Mouse (Mus musculus) hindbrain, embryonic 15.5 days (tissue): ENCODE data around the gene Grhl3. TPM values are rescaled to one million over a fixed set of nuclear protein-coding genes. Genes with fewer than 3 reads are reported as not detected.
A peak's percentile ranks its signal among the peaks of the same experiment; 100 is the strongest.

Experiments
- ATAC-seq: fragments of 200-750 bp; cut with Nextera tagmentation; 2 replicates; pipeline ENCODE4 v1.8.0; 2017; ENCODE audit warnings: low read depth, moderate number of reproducible peaks, moderate TSS enrichment; ENCODE audit not compliant: low FRiP score
- H3K27ac ChIP-seq: fragments of 300-500 bp; sonication (generic); replicated peaks from 2 replicates; pipeline ENCODE4 v1.5.1; 2015; ENCODE audit warnings: mild to moderate bottlenecking, inconsistent platforms
- H3K27me3 ChIP-seq: fragments of 300-500 bp; sonication (generic); 2 replicates; pipeline ENCODE4 v1.6.1; 2015; ENCODE audit warnings: control low read depth, inconsistent platforms
- H3K36me3 ChIP-seq: fragments of 300-500 bp; sonication (generic); 2 replicates; pipeline ENCODE4 v1.6.1; 2015; ENCODE audit warnings: control low read depth, inconsistent platforms
- H3K4me1 ChIP-seq: fragments of 300-500 bp; sonication (generic); replicated peaks from 2 replicates; pipeline ENCODE4 v1.6.1; 2015; ENCODE audit warnings: control low read depth, inconsistent platforms
- H3K4me2 ChIP-seq: fragments of 300-500 bp; sonication (generic); 2 replicates; pipeline ENCODE4 v1.6.1; 2015; ENCODE audit warnings: moderate library complexity, mild to moderate bottlenecking, inconsistent platforms
- H3K4me3 ChIP-seq: fragments of 300-500 bp; sonication (generic); 2 replicates; pipeline ENCODE4 v1.5.1; 2015; ENCODE audit warnings: mild to moderate bottlenecking, inconsistent platforms
- H3K9ac ChIP-seq: fragments of 300-500 bp; sonication (generic); 2 replicates; pipeline ENCODE4 v1.6.1; 2015; ENCODE audit warnings: inconsistent platforms
- H3K9me3 ChIP-seq: fragments of 300-500 bp; sonication (generic); 2 replicates; pipeline ENCODE4 v1.6.1; 2016; ENCODE audit warnings: control low read depth, inconsistent platforms
- WGBS: fragments of 180-500 bp; shearing (Covaris S2); methylation state at CpG from one replicate; pipeline ENCODE4 v1.1.7; 2015; 5-methylcytosine and 5-hydroxymethylcytosine counted together
- microRNA-seq: library from miRNA; unstranded; fragments of <30 nt; microRNA quantifications from one replicate; pipeline ENCODE4, GENCODE M21; 2016
- polyA plus RNA-seq: library from polyadenylated mRNA; unstranded; fragments of >200 nt; fragmentation: Nextera tagmentation; extraction: Ambion mirVana; gene quantifications from 2 replicates; pipeline ENCODE4 v1.2.1, GENCODE M21; 2015

The Grhl3 gene
- polyA plus RNA-seq, 1 experiment from 2014 or later: 1.1 TPM

GRCm38 (mm10) chr4:135498136-135498535, 75.3 kb downstream of the Grhl3 start:
- H3K4me2 ChIP-seq: no peak overlapping the region
- no peaks in the 10 kb centered on the region for H3K9me3 ChIP-seq
- H3K27me3 ChIP-seq: no peaks in the 10 kb centered on the region
- WGBS: 86% methylated on average over 6 of the region's 6 CpGs
- ATAC-seq: no peak
- H3K4me1 ChIP-seq: peaks cover 20% of the 10 kb centered on the region
- no peak overlapping the region for H3K27ac ChIP-seq
- H3K4me3 ChIP-seq: no peak overlapping the region
- H3K36me3 ChIP-seq: no peaks in the 10 kb centered on the region
- no peak overlapping the region for H3K9ac ChIP-seq

GRCm38 (mm10) chr4:135495810-135496209, 77.6 kb downstream of the Grhl3 start:
- H3K9ac ChIP-seq: no peak overlapping the region
- H3K27ac ChIP-seq: no peak overlapping the region
- H3K4me3 ChIP-seq: peak overlapping the region; percentile 87
- 0 out of 2 replicates have a peak, but pooled peaks cover 4% of the 10 kb centered on the region for H3K27me3 ChIP-seq
- peaks cover 26% of the 10 kb centered on the region for H3K4me1 ChIP-seq
- peak overlapping the region; percentile 93 for H3K4me2 ChIP-seq
- H3K36me3 ChIP-seq: 0 out of 2 replicates have a peak, but pooled peaks cover under 1% of the 10 kb centered on the region
- 13% methylated on average over 18 of the region's 18 CpGs for WGBS
- ATAC-seq: no peak
- no peaks in the 10 kb centered on the region for H3K9me3 ChIP-seq

GRCm38 (mm10) chr4:135495397-135495791, 78.0 kb downstream of the Grhl3 start:
- no peak for ATAC-seq
- peak overlapping the region; percentile 87 for H3K4me3 ChIP-seq
- peak overlapping the region; percentile 79 for H3K27ac ChIP-seq
- 0 out of 2 replicates have a peak, but pooled peaks cover 4% of the 10 kb centered on the region for H3K27me3 ChIP-seq
- peaks cover 26% of the 10 kb centered on the region for H3K4me1 ChIP-seq
- no peaks in the 10 kb centered on the region for H3K9me3 ChIP-seq
- H3K9ac ChIP-seq: peak overlapping the region; percentile 56
- 12% methylated on average over 9 of the region's 9 CpGs for WGBS
- H3K36me3 ChIP-seq: peaks cover 4% of the 10 kb centered on the region; the same call in 1 of the 2 replicates
- H3K4me2 ChIP-seq: peak overlapping the region; percentile 93

- peak within 1 kb of the TSS; percentile 87 for H3K4me3 ChIP-seq
- H3K9me3 ChIP-seq: no peaks in the 10 kb centered on the region
- H3K27me3 ChIP-seq: 0 out of 2 replicates have a peak, but pooled peaks cover 4% of the 10 kb centered on the region
- WGBS: under 1% methylated on average over 53 of the region's 53 CpGs
- H3K9ac ChIP-seq: peak within 1 kb of the TSS; percentile 56
- H3K4me2 ChIP-seq: peak within 1 kb of the TSS; percentile 93
- ATAC-seq: peak; percentile 97
- H3K36me3 ChIP-seq: peaks cover 11% of the 10 kb centered on the region; the same call in 1 of the 2 replicates
- peaks cover 26% of the 10 kb centered on the region for H3K4me1 ChIP-seq
- peak within 1 kb of the TSS; percentile 79 for H3K27ac ChIP-seq
Observed at GRCm38 (mm10) chr4:135494521-135495396, 78.7 kb downstream of the Grhl3 start, which contains the start of the genes Stpg1 and Nipal3. Gene Stpg1 (plus strand): TSS chr4:135494790. Gene Nipal3 (minus strand): TSS chr4:135495038.

GRCm38 (mm10) chr4:135493691-135494520, 79.5 kb downstream of the Grhl3 start:
- Histone ChIP-seq H3K27ac (peak overlapping the region; percentile 36), H3K27me3 (0 out of 2 replicates have a peak, but pooled peaks cover 4% of the 10 kb centered on the region), H3K4me2 (peak overlapping the region; percentile 93), H3K9me3 (no peaks in the 10 kb centered on the region), H3K9ac (peak overlapping the region; percentile 56), H3K4me1 (peaks cover 26% of the 10 kb centered on the region), H3K4me3 (peak overlapping the region; percentile 87), H3K36me3 (peaks cover 17% of the 10 kb centered on the region)
- WGBS: under 1% methylated on average over 33 of the region's 33 CpGs
- ATAC-seq: peak; percentile 14; the same call in 1 of the 2 replicates

GRCm38 (mm10) chr4:135493271-135493670, 80.2 kb downstream of the Grhl3 start:
- Histone ChIP-seq H3K4me2 (peak overlapping the region; percentile 93), H3K9ac (peak overlapping the region; percentile 56; the same call in 1 of the 2 replicates), H3K36me3 (peaks cover 24% of the 10 kb centered on the region), H3K27me3 (0 out of 2 replicates have a peak, but pooled peaks cover 4% of the 10 kb centered on the region), H3K4me3 (peak overlapping the region; percentile 87), H3K4me1 (peaks cover 26% of the 10 kb centered on the region), H3K9me3 (no peaks in the 10 kb centered on the region), H3K27ac (peak overlapping the region; percentile 36; the same call in 1 of the 2 replicates)
- no peak for ATAC-seq
- 42% methylated on average over 4 of the region's 4 CpGs for WGBS

Small RNAs within 50 kb of the gene (microRNA-seq; reads per million reads assigned to microRNA genes)
- not detected for gene Gm25317

Other genes starting within 250 kb of the Grhl3 start
- 170 and 175 TPM in 2 replicates for gene Srrm1, start 220.3 kb downstream of the Grhl3 start, polyA plus RNA-seq
- 0.37 and 1.00 TPM in 2 replicates for gene Ncmap, start 175.4 kb downstream of the Grhl3 start, polyA plus RNA-seq
- gene Rcan3, start 139.8 kb downstream of the Grhl3 start, polyA plus RNA-seq: 52.0 TPM in 2 replicates
- 0.34 and 0.56 TPM in 2 replicates for gene Stpg1, start 78.8 kb downstream of the Grhl3 start, polyA plus RNA-seq
- 8.1 and 9.6 TPM in 2 replicates for gene Nipal3, start 78.6 kb downstream of the Grhl3 start, polyA plus RNA-seq
- 0.38 and 0.43 TPM in 2 replicates for gene Ifnlr1, start 112.7 kb upstream of the Grhl3 start, polyA plus RNA-seq
- not detected in 2 replicates for gene Il22ra1, start 154.5 kb upstream of the Grhl3 start, polyA plus RNA-seq
- 0.31 and 0.38 TPM in 2 replicates for gene Myom3, start 186.1 kb upstream of the Grhl3 start, polyA plus RNA-seq